18 mouse cellular contexts compared by ENCODE assay signal in genomic region chr9:46103154-46103553, GRCm38 (mm10).
DNase-seq lines count a peak whose midpoint lies in the region; ATAC-seq and TF ChIP-seq lines count a peak whose summit lies in the region.
"Had no signal": no experiment of that assay in that cellular context is flagged by ENCODE, and none has a peak within 500 bp of the region (broad histone marks: within the 10 kb centered on the region; RNA-seq: fewer than 3 reads in every experiment).

No protein-coding gene starts in this region.

- H3K4me3 ChIP-seq in lung, postnatal 0 days (ENCODE audit: low read depth, low read length), result no peak overlapping the region
- H3K4me3 ChIP-seq: forebrain, embryonic 12.5 days; heart, embryonic 12.5 days; lung, embryonic 15.5 days; stomach, embryonic 15.5 days had no signal

- no peak overlapping the region for H3K9ac ChIP-seq in lung, postnatal 0 days (replicated peaks; ENCODE audit: low read depth)
- H3K9ac ChIP-seq: forebrain, embryonic 12.5 days; heart, embryonic 12.5 days; lung, embryonic 15.5 days; stomach, embryonic 15.5 days had no signal

- intact Hi-C loops in left cerebral cortex, postnatal 4 days (cut with DNase I), result no loop called here

- H3K27ac ChIP-seq in lung, postnatal 0 days (ENCODE audit: low read length), result no peak overlapping the region
- H3K27ac ChIP-seq: forebrain, embryonic 12.5 days; lung, embryonic 15.5 days; stomach, embryonic 15.5 days had no signal

- no peaks in the 10 kb centered on the region for H3K27me3 ChIP-seq in lung, postnatal 0 days (replicated peaks; ENCODE audit: insufficient read depth, low read length)
- H3K27me3 ChIP-seq: forebrain, embryonic 12.5 days; heart, embryonic 12.5 days; lung, embryonic 15.5 days; stomach, embryonic 15.5 days had no signal

- WGBS in lung, postnatal 0 days, result 65% methylated on average over 7 of the region's 7 CpGs

- H3K9me3 ChIP-seq in lung, postnatal 0 days (ENCODE audit: low read length), result no peaks in the 10 kb centered on the region
- H3K9me3 ChIP-seq: forebrain, embryonic 12.5 days; G1E; heart, embryonic 12.5 days; lung, embryonic 15.5 days; stomach, embryonic 15.5 days had no signal

- no peak overlapping the region for H3K4me2 ChIP-seq in lung, postnatal 0 days (replicated peaks; ENCODE audit: low read depth, low read length)
- H3K4me2 ChIP-seq: forebrain, embryonic 12.5 days; heart, embryonic 12.5 days; lung, embryonic 15.5 days; stomach, embryonic 15.5 days had no signal

- no peak for TF ChIP-seq CTCF in lung, postnatal 0 days (IDR thresholded peaks at IDR 0.05)

- ATAC-seq in lung, postnatal 0 days, result peak; percentile 72
- ATAC-seq: hindbrain, embryonic 16.5 days had no signal

- no peaks in the 10 kb centered on the region for H3K36me3 ChIP-seq in lung, postnatal 0 days (ENCODE audit: insufficient read depth, low read length)
- H3K36me3 ChIP-seq: forebrain, embryonic 12.5 days; heart, embryonic 12.5 days; lung, embryonic 15.5 days; stomach, embryonic 15.5 days had no signal

- H3K4me1 ChIP-seq in lung, postnatal 0 days (ENCODE audit: insufficient read depth, low read depth, low read length), result no peaks in the 10 kb centered on the region

- no peak for DNase-seq in lung, postnatal 0 days (ENCODE audit: low spot score)
- no peak for DNase-seq in lung, postnatal 10 days
- DNase-seq in kidney, adult 11 months, result peak; percentile 68
- peak; percentile 40 for DNase-seq in kidney, postnatal 10 days
- DNase-seq in right cerebral cortex, postnatal 14 days, result no peak
- DNase-seq in left cerebral cortex, postnatal 4 days, result no peak
- DNase-seq in thymus, postnatal 36 days, result no peak
- DNase-seq: adrenal gland, postnatal 14 days; cerebellum, adult 8-10 months; heart, postnatal 36 days; retina, postnatal 1 day; thymus, postnatal 25 days had no signal

- TF ChIP-seq EP300 in lung, postnatal 0 days (IDR thresholded peaks at IDR 0.05), result no peak

Comparison
In these comparisons a context has a peak if more than half of its experiments do, and no peak if none do; other contexts are left out.
1. DNase-seq: peak in kidney, adult 11 months (single experiment) and kidney, postnatal 10 days (single experiment); none in lung, postnatal 0 days (single experiment), lung, postnatal 10 days (single experiment), right cerebral cortex, postnatal 14 days (single experiment), left cerebral cortex, postnatal 4 days (single experiment) and thymus, postnatal 36 days (0 of 2).